Mouse (Mus musculus): Measurements from ENCODE around the gene Dvl3. TPM values are rescaled to one million over a fixed set of nuclear protein-coding genes. Genes with fewer than 3 reads are reported as not detected.
"Not testable (repeated sequence)": the region's sequence is repeated elsewhere in the genome, so short reads cannot be mapped to it uniquely, and the experiment has no call there.

Gene Dvl3
- polyA plus RNA-seq, 1 experiment: 52.4 TPM

DNA sequence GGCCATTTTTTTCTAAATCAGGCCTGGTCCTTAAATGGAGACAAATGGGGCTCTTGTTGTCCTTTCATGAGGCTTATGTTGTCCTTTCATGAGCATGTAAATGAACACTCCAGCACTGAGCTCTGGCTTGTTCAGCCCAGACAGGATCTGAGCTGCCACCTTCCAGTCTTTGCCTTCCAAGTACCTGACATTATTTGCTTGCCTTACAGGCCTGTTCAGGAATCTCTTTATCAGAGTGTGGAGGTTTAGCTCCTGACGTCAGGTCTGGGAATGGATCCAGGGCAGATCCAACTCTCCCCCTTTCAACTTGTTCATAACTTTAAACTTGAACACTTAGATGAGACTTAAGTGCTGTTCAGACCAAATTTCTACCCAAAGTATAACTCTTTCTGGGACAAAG, 39.9 kb upstream of the Dvl3 start:
- 36% methylated on average over 1 of the region's 1 CpGs for WGBS
- TF ChIP-seq POLR2A (IDR thresholded peaks at IDR 0.05; ENCODE audit: low read depth, low read length): no peak
- no peak for TF ChIP-seq CTCF (IDR thresholded peaks at IDR 0.05; ENCODE audit: extremely low read depth, insufficient read length, insufficient replicate concordance, low read depth, low read length)

DNA sequence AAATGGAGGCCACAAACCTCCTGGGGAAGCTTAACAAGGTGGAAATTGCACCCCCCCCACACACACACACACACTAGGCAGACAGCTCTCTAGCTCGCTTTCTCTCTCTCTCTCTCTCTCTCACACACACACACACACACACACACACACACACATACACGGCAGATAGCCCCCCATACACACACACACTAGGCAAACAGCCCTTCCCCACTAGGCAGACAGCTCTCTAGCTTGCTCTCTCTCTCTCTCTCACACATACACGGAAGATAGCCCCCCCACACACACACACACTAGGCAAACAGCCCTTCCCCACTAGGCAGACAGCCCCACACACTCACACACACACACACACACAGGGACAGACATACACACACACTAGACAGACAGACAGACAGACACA, 39.5 kb upstream of the Dvl3 start:
- H3K27me3 ChIP-seq (ENCODE audit: control insufficient read depth, insufficient read depth, low read length): no peaks in the 10 kb centered on the region
- H3K4me3 ChIP-seq (ENCODE audit: low read depth, low read length): no peak overlapping the region
- no peaks in the 10 kb centered on the region for H3K36me3 ChIP-seq (ENCODE audit: control insufficient read depth, insufficient read depth, low read length)
- TF ChIP-seq CTCF (IDR thresholded peaks at IDR 0.05; ENCODE audit: extremely low read depth, insufficient read length, insufficient replicate concordance, low read depth, low read length) (no peak), POLR2A (IDR thresholded peaks at IDR 0.05; ENCODE audit: low read depth, low read length) (no peak)
- peaks cover 6% of the 10 kb centered on the region; the same call in 1 of the 2 replicates for H3K4me1 ChIP-seq (ENCODE audit: control insufficient read depth, insufficient read depth, insufficient read length, low read length)
- WGBS: 56% methylated on average over 3 of the region's 3 CpGs
- peak overlapping the region; percentile 22; the same call in 1 of the 2 replicates for H3K27ac ChIP-seq (ENCODE audit: insufficient read depth, low read depth, low read length)

More for the DNA sequence above, 39.9 kb upstream of the Dvl3 start:
- Histone ChIP-seq H3K27me3 (ENCODE audit: control insufficient read depth, insufficient read depth, low read length) (no peaks in the 10 kb centered on the region), H3K27ac (ENCODE audit: insufficient read depth, low read depth, low read length) (no peak overlapping the region), H3K4me1 (ENCODE audit: control insufficient read depth, insufficient read depth, insufficient read length, low read length) (peaks cover 6% of the 10 kb centered on the region; the same call in 1 of the 2 replicates), H3K36me3 (ENCODE audit: control insufficient read depth, insufficient read depth, low read length) (no peaks in the 10 kb centered on the region), H3K4me3 (ENCODE audit: low read depth, low read length) (no peak overlapping the region)

DNA sequence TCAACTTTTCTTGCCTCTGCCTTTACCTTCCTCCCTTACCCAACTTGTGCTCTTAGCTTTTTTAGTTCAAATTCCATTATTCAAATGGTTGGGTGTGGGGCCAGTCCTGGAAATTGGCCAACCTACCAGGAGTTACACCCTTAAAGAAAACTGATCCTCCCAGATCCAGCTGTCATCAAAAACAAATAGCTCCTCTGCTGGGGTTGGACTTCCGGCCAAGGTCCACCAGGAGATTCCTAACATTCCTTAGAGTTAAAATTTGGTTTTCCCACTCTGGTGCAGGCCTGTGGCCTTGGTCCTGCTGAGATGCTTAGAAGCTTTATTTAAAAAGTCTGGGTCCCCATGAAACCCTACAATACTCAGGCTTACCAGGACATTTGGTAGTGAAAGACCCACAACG, 38.3 kb upstream of the Dvl3 start:
- peak overlapping the region; percentile 42 for H3K27ac ChIP-seq (ENCODE audit: insufficient read depth, low read depth, low read length)

DNA sequence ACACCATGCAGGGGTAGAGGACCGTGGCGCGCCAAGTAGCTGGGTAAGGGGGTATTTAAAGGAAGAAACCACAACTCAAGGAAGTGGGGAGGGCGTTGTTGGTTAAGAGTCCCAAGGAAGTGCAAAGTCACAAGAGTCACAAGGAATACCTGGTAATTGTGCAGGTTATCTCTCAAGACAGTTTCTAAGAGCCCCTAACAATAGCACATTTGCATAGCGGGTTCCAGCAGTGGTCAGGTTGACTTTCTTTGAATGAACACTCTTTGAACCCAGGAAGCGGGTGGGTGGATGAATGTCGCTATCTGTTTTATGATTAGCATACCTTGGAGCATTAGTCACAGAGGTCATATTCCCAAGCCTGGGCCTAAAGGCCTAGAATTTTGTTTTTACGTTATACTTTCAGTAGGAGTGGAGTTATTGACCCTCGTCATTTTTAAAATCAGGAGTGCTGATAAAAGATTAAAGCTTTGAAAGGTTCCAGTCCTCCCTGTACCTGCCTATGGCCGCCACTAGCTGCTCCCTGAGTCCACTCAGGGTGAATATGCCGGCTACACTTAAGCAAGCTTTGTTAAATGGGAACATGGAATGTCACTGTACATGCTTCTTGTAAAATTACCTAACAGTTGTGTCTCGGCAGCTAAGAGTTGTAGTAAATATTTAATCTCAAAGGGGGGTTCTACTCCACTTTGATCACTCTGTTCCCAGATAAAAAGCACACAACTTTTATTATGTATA, 37.6 kb upstream of the Dvl3 start:
- peak overlapping the region; percentile 96 for H3K27ac ChIP-seq (ENCODE audit: insufficient read depth, low read depth, low read length)
- H3K4me3 ChIP-seq (ENCODE audit: low read depth, low read length); H3K27me3 ChIP-seq (ENCODE audit: control insufficient read depth, insufficient read depth, low read length); H3K36me3 ChIP-seq (ENCODE audit: control insufficient read depth, insufficient read depth, low read length); H3K4me1 ChIP-seq (ENCODE audit: control insufficient read depth, insufficient read depth, insufficient read length, low read length): not testable (repeated sequence)
- WGBS: 58% methylated on average over 12 of the region's 12 CpGs

More for the DNA sequence above, 38.3 kb upstream of the Dvl3 start:
- no peaks in the 10 kb centered on the region for H3K27me3 ChIP-seq (ENCODE audit: control insufficient read depth, insufficient read depth, low read length)
- no peak for TF ChIP-seq POLR2A (IDR thresholded peaks at IDR 0.05; ENCODE audit: low read depth, low read length)
- no peak for TF ChIP-seq CTCF (IDR thresholded peaks at IDR 0.05; ENCODE audit: extremely low read depth, insufficient read length, insufficient replicate concordance, low read depth, low read length)
- H3K4me3 ChIP-seq (ENCODE audit: low read depth, low read length): no peak overlapping the region
- peaks cover 6% of the 10 kb centered on the region; the same call in 1 of the 2 replicates for H3K4me1 ChIP-seq (ENCODE audit: control insufficient read depth, insufficient read depth, insufficient read length, low read length)
- WGBS: 61% methylated on average over 2 of the region's 2 CpGs
- H3K36me3 ChIP-seq (ENCODE audit: control insufficient read depth, insufficient read depth, low read length): no peaks in the 10 kb centered on the region

DNA sequence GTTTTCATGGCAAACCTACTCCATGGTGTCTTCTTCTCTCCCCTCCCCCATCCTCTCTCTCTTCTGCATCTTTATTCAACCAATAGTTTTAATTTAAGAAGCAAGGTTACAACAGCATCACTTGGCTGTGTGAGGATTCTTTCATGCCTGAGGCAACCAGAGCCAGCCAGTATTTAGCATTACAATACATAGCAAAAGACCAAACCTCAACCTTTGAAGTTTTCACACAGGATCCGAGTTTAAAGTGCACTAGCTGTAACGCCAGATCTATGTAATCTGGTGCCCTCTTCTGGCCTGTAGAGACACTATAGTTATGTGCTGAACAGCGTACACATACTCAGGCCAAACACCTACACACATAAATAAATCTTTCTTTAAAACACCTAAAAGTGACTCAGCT, 36.7 kb upstream of the Dvl3 start:
- Histone ChIP-seq H3K27me3 (ENCODE audit: control insufficient read depth, insufficient read depth, low read length) (no peaks in the 10 kb centered on the region), H3K27ac (ENCODE audit: insufficient read depth, low read depth, low read length) (peak overlapping the region; percentile 12; the same call in 1 of the 2 replicates), H3K4me1 (ENCODE audit: control insufficient read depth, insufficient read depth, insufficient read length, low read length) (peaks cover 6% of the 10 kb centered on the region; the same call in 1 of the 2 replicates), H3K36me3 (ENCODE audit: control insufficient read depth, insufficient read depth, low read length) (no peaks in the 10 kb centered on the region), H3K4me3 (ENCODE audit: low read depth, low read length) (no peak overlapping the region)
- TF ChIP-seq POLR2A (IDR thresholded peaks at IDR 0.05; ENCODE audit: low read depth, low read length) (no peak), CTCF (IDR thresholded peaks at IDR 0.05; ENCODE audit: extremely low read depth, insufficient read length, insufficient replicate concordance, low read depth, low read length) (no peak)
- 39% methylated on average over 3 of the region's 3 CpGs for WGBS

DNA sequence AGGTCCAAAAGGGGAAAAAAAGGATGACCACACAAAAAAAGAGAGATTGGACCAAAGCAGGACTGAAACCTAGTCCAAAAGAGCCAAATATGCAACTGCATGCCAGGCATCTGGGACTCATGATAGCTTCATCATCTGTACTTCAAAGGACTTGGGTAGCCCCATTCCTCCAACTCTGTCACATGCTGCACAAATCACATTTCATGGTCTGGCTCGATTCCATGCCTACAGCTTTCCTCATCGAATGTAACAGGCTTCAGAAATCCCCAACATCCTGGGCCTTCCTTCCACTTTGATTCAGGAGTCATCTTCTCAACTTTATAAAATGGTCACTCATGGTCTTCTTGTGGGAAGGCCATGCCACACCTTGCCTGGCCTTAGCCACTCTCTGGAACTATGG, 35.0 kb upstream of the Dvl3 start:
- Histone ChIP-seq H3K36me3 (ENCODE audit: control insufficient read depth, insufficient read depth, low read length) (no peaks in the 10 kb centered on the region), H3K27ac (ENCODE audit: insufficient read depth, low read depth, low read length) (no peak overlapping the region), H3K4me1 (ENCODE audit: control insufficient read depth, insufficient read depth, insufficient read length, low read length) (peaks cover 5% of the 10 kb centered on the region; the same call in 1 of the 2 replicates), H3K27me3 (ENCODE audit: control insufficient read depth, insufficient read depth, low read length) (no peaks in the 10 kb centered on the region), H3K4me3 (ENCODE audit: low read depth, low read length) (no peak overlapping the region)
- TF ChIP-seq POLR2A (IDR thresholded peaks at IDR 0.05; ENCODE audit: low read depth, low read length) (no peak), CTCF (IDR thresholded peaks at IDR 0.05; ENCODE audit: extremely low read depth, insufficient read length, insufficient replicate concordance, low read depth, low read length) (no peak)
- WGBS: 72% methylated on average over 2 of the region's 2 CpGs

DNA sequence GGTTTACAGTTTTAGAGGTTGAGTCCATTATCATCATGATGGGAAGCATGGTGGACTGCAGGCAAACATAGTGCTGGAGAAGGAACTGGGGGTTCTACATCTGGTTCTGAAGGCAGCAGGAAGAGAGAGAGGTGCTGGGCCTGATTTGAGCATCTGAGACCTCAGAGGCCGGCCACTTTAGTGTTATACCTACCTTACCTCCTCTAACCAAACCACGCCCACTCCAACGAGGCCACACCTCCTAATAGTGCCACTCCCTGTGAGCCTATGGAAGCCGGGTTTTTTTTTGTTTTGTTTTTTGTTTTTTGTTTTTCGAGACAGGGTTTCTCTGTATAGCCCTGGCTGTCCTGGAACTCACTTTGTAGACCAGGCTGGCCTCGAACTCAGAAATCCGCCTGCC, 33.1 kb upstream of the Dvl3 start:
- not testable (repeated sequence) for H3K27me3 ChIP-seq (ENCODE audit: control insufficient read depth, insufficient read depth, low read length); H3K4me3 ChIP-seq (ENCODE audit: low read depth, low read length); H3K36me3 ChIP-seq (ENCODE audit: control insufficient read depth, insufficient read depth, low read length); H3K4me1 ChIP-seq (ENCODE audit: control insufficient read depth, insufficient read depth, insufficient read length, low read length); H3K27ac ChIP-seq (ENCODE audit: insufficient read depth, low read depth, low read length)
- 82% methylated on average over 7 of the region's 7 CpGs for WGBS

Data from small intestine, adult 2 months (tissue).